Mouse (Mus musculus) G1E (cell line): ENCODE data around the gene Spata17.

Source experiments
- CTCF ChIP-seq: IDR thresholded peaks from 2 replicates; pipeline ENCODE4 v1.5.1; 2012; ENCODE audit warnings: low read depth, low read length, inconsistent platforms, mixed read lengths
- GATA1 ChIP-seq: IDR thresholded peaks from 2 replicates; pipeline ENCODE4 v1.6.1; 2012; ENCODE audit warnings: borderline replicate concordance, low read length, inconsistent platforms, mixed read lengths
- GATA2 ChIP-seq: IDR thresholded peaks from 2 replicates; pipeline ENCODE4 v1.6.1; 2012; ENCODE audit warnings: low read depth, low read length, inconsistent platforms, borderline replicate concordance
- POLR2AphosphoS5 ChIP-seq: IDR thresholded peaks from 2 replicates; pipeline ENCODE4 v1.6.1; 2012; ENCODE audit warnings: low read depth, low read length, inconsistent platforms; ENCODE audit not compliant: insufficient replicate concordance

DNA sequence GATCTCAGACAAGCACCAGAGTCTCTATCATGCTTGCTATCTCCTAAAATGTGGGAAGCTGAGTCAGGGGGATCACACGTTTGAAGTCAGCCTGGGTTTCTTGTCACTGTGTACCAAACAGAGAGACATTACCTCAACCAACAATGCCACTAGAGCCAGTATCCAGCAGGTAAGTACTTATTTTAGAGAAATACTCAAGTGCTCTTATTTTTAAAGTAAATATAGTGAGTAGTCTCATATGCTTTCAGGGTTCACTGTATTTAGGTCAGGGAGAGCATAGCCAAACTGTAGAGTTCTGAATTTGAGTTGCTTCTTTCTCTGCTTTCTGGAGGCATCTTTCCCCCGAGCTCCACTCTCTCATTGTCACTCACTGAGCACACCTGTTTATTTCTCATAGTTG lies 160.9 kb downstream of the Spata17 start:
- TF ChIP-seq CTCF (no peak), POLR2AphosphoS5 (no peak), GATA2 (no peak), GATA1 (no peak)
